Mouse (Mus musculus): ENCODE data around the gene Slc5a12.

Gene Slc5a12

GRCm38 (mm10) chr2:110596932-110597331 lies at the start of gene Slc5a12:
Gene Slc5a12 (plus strand): TSS chr2:110597298.
- CTCF ChIA-PET = no interaction called here

DNA sequence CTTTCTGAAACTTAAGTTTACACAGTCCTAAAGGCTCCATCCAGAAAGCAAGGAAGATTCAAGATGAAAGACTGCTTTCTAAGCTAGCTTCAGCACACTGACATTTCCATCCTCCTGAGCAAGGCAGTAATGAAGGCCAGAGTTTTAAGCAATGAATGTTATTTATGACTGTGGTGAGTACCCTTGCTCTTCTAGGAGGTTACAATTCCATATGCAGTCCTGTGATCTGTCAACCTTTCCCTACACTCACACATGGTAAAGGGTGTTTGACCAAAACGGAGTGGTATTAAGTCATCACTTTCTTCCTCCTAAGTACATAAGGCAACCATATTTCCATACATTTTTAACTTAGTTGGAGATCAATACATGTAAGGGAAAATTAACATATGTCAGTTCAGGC lies 41.0 kb upstream of the Slc5a12 start:
- CTCF ChIA-PET = no interaction called here

GRCm38 (mm10) chr2:110562621-110563020 lies 34.5 kb upstream of the Slc5a12 start:
- CTCF ChIA-PET = no interaction called here

- CTCF ChIA-PET = interaction anchor here (0.7 kb wide), 1 partner anchor 24 kb away, joined by 4 read pairs; no protein-coding TSS in a partner anchor
Observed at GRCm38 (mm10) chr2:110564673-110565627, 32.1 kb upstream of the Slc5a12 start.

DNA sequence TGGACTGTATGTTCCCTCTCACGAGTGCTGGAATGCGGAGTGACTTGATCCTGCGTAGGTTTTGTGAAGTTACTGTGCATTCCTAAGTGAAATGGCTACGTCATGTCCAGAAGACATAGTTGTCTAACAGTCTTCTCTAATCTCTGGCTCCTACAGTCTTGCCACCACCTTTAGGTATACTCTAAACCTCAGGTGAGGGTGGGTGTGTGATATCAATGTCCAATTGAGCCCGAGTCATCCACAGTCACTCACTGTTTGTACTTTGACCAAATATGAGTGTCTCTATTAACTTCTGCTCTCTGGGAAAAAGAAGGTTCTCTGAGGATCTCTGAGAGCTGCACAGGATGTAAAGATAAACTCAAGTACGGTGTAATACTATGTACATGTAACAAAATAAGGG lies 10.4 kb upstream of the Slc5a12 start:
- CTCF ChIA-PET = no interaction called here

DNA sequence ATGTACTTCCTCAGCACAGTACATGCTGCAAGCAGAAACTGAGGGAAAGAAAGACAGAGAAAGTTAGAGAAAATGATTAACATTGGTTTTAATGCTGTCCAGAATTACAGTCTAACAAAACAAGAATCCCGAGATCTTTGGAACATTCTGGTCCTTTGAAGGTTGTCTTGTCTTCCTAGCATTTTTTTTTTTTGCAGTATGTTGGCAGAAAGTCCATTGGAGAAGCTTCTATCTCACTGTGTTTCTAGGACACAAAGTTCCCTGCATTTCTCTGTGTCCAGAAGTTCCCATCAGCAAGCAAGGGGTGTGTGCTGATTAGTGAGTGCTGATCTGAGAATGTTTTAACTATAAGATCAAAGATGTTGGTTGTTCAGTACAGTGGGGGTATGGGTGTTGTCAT lies 7.1 kb upstream of the Slc5a12 start:
- CTCF ChIA-PET = no interaction called here

DNA sequence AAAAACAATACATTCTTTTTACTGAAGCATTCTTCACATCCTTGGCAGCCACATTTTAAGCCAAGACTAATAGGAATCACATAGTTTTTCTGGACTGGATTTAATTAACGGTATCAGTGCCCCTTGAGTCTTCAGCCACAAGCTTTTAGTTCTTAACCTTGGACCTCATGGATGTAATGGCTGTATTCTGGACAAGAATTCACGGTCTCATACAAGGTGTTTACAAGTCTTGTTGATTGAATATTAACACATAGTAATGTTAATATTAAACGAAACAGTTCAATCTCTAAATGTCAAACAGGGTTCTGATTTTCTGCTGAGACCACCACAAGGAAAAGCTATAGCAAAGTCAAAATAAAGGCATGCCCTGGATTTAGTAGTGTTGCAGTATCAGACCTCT lies 4.8 kb upstream of the Slc5a12 start:
- CTCF ChIA-PET = no interaction called here

DNA sequence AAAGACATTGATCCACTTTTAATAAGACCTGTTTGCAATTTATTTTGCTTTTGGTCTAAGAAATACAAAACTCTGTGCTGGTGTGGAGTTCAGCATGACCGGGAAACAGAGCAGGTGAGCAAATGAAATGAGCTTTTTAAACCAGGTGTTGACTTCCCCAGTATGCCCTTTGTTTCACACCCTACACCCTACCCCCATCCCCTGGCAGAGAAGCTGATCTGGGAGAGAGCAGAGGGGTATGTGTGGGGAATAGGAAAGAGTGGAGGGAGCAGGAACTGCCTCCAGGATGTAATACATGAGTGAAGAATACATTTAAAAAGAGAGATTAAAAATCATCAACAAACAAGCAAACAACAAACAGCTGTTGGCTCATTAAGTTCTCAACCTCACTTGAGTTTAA lies 47.3 kb downstream of the Slc5a12 start:
- CTCF ChIA-PET = no interaction called here

GRCm38 (mm10) chr2:110644846-110645245 lies 47.7 kb downstream of the Slc5a12 start:
- CTCF ChIA-PET = no interaction called here

DNA sequence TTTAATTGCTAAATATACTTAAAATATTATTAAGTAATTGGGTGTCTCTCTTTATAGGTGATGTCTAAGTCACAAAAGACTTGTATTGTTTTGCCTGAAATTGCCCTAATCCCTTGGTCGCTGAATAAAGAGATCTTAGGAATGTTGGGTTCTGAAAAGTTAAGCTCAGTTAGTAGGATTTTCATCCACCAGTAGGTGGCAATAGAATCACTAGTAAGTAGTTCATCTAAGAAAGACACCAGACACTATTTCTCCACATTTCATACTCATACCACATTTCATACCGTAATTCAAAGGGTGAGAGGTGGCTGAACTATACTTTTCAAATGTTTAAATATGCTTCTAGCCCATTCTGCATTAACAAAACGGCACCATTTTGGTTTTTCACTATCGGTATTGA lies 66.2 kb downstream of the Slc5a12 start:
- CTCF ChIA-PET = no interaction called here

GRCm38 (mm10) chr2:110671071-110671624 lies 74.0 kb downstream of the Slc5a12 start:
- CTCF ChIA-PET = no interaction called here

Measured in spleen, embryonic (tissue).